Mouse (Mus musculus): Measurements from ENCODE around the gene Fam20b. TPM values are rescaled to one million over a fixed set of nuclear protein-coding genes. Genes with fewer than 3 reads are reported as not detected.

Gene Fam20b
- polyA plus RNA-seq, 1 experiment, result 43.6 TPM

- H3K36me3 ChIP-seq (ENCODE audit: control insufficient read depth, insufficient read depth, low read length), result no peaks in the 10 kb centered on the region
- TF ChIP-seq CTCF (conservative IDR thresholded peaks at IDR 0.05; ENCODE audit: insufficient read depth, insufficient read length, low read depth, low read length) (no peak), POLR2A (IDR thresholded peaks at IDR 0.05; ENCODE audit: low read depth, low read length) (no peak)
- no peak overlapping the region for H3K27ac ChIP-seq (ENCODE audit: insufficient read depth, low read depth, low read length)
- H3K27me3 ChIP-seq (replicated peaks; ENCODE audit: control insufficient read depth, insufficient read depth, low read length), result no peaks in the 10 kb centered on the region
- no peaks in the 10 kb centered on the region for H3K4me1 ChIP-seq (ENCODE audit: control insufficient read depth, insufficient read depth, low read length)
- no peak overlapping the region for H3K4me3 ChIP-seq (ENCODE audit: insufficient read depth, low read depth, low read length)
- WGBS, result 83% methylated on average over 7 of the region's 7 CpGs
- no peak for DNase-seq
These were observed 26.4 kb upstream of the Fam20b start for GRCm38 (mm10) chr1:156745188-156745810.

- peak; percentile 60 for DNase-seq
- TF ChIP-seq POLR2A (IDR thresholded peaks at IDR 0.05; ENCODE audit: low read depth, low read length), result no peak
- TF ChIP-seq CTCF (conservative IDR thresholded peaks at IDR 0.05; ENCODE audit: insufficient read depth, insufficient read length, low read depth, low read length), result peak; percentile 91
- no peak overlapping the region for H3K27ac ChIP-seq (ENCODE audit: insufficient read depth, low read depth, low read length)
- WGBS, result 56% methylated on average over 11 of the region's 11 CpGs
- H3K4me3 ChIP-seq (ENCODE audit: insufficient read depth, low read depth, low read length), result no peak overlapping the region
- H3K27me3 ChIP-seq (replicated peaks; ENCODE audit: control insufficient read depth, insufficient read depth, low read length), result no peaks in the 10 kb centered on the region
- H3K36me3 ChIP-seq (ENCODE audit: control insufficient read depth, insufficient read depth, low read length), result no peaks in the 10 kb centered on the region
- no peaks in the 10 kb centered on the region for H3K4me1 ChIP-seq (ENCODE audit: control insufficient read depth, insufficient read depth, low read length)
These were observed 22.9 kb upstream of the Fam20b start for GRCm38 (mm10) chr1:156741482-156742411.

GRCm38 (mm10) chr1:156735788-156736187, 16.9 kb upstream of the Fam20b start:
- no peak overlapping the region for H3K27ac ChIP-seq (ENCODE audit: insufficient read depth, low read depth, low read length)
- 69% methylated on average over 2 of the region's 2 CpGs for WGBS

GRCm38 (mm10) chr1:156734019-156734418, 15.1 kb upstream of the Fam20b start:
- Histone ChIP-seq H3K4me3 (ENCODE audit: insufficient read depth, low read depth, low read length) (no peak overlapping the region), H3K27ac (ENCODE audit: insufficient read depth, low read depth, low read length) (no peak overlapping the region), H3K27me3 (replicated peaks; ENCODE audit: control insufficient read depth, insufficient read depth, low read length) (no peaks in the 10 kb centered on the region), H3K4me1 (ENCODE audit: control insufficient read depth, insufficient read depth, low read length) (no peaks in the 10 kb centered on the region), H3K36me3 (ENCODE audit: control insufficient read depth, insufficient read depth, low read length) (no peaks in the 10 kb centered on the region)
- 87% methylated on average over 3 of the region's 3 CpGs for WGBS
- no peak for DNase-seq
- TF ChIP-seq POLR2A (IDR thresholded peaks at IDR 0.05; ENCODE audit: low read depth, low read length) (no peak), CTCF (conservative IDR thresholded peaks at IDR 0.05; ENCODE audit: insufficient read depth, insufficient read length, low read depth, low read length) (no peak)

More at GRCm38 (mm10) chr1:156735788-156736187, 16.9 kb upstream of the Fam20b start:
- no peak for TF ChIP-seq POLR2A (IDR thresholded peaks at IDR 0.05; ENCODE audit: low read depth, low read length)
- TF ChIP-seq CTCF (conservative IDR thresholded peaks at IDR 0.05; ENCODE audit: insufficient read depth, insufficient read length, low read depth, low read length), result no peak
- DNase-seq, result no peak
- Histone ChIP-seq H3K27me3 (replicated peaks; ENCODE audit: control insufficient read depth, insufficient read depth, low read length) (no peaks in the 10 kb centered on the region), H3K4me1 (ENCODE audit: control insufficient read depth, insufficient read depth, low read length) (no peaks in the 10 kb centered on the region), H3K4me3 (ENCODE audit: insufficient read depth, low read depth, low read length) (no peak overlapping the region), H3K36me3 (ENCODE audit: control insufficient read depth, insufficient read depth, low read length) (no peaks in the 10 kb centered on the region)

- 90% methylated on average over 9 of the region's 9 CpGs for WGBS
- H3K4me1 ChIP-seq (ENCODE audit: control insufficient read depth, insufficient read depth, low read length), result no peaks in the 10 kb centered on the region
- H3K36me3 ChIP-seq (ENCODE audit: control insufficient read depth, insufficient read depth, low read length), result no peaks in the 10 kb centered on the region
- no peak for DNase-seq
- H3K27ac ChIP-seq (ENCODE audit: insufficient read depth, low read depth, low read length), result no peak overlapping the region
- H3K4me3 ChIP-seq (ENCODE audit: insufficient read depth, low read depth, low read length), result no peak overlapping the region
- H3K27me3 ChIP-seq (replicated peaks; ENCODE audit: control insufficient read depth, insufficient read depth, low read length), result no peaks in the 10 kb centered on the region
- TF ChIP-seq CTCF (conservative IDR thresholded peaks at IDR 0.05; ENCODE audit: insufficient read depth, insufficient read length, low read depth, low read length) (no peak), POLR2A (IDR thresholded peaks at IDR 0.05; ENCODE audit: low read depth, low read length) (no peak)
These were observed 14.7 kb upstream of the Fam20b start for GRCm38 (mm10) chr1:156733559-156733958.

GRCm38 (mm10) chr1:156732996-156733395, 14.1 kb upstream of the Fam20b start:
- DNase-seq, result no peak
- Histone ChIP-seq H3K27me3 (replicated peaks; ENCODE audit: control insufficient read depth, insufficient read depth, low read length) (no peaks in the 10 kb centered on the region), H3K4me1 (ENCODE audit: control insufficient read depth, insufficient read depth, low read length) (no peaks in the 10 kb centered on the region), H3K27ac (ENCODE audit: insufficient read depth, low read depth, low read length) (no peak overlapping the region), H3K4me3 (ENCODE audit: insufficient read depth, low read depth, low read length) (no peak overlapping the region), H3K36me3 (ENCODE audit: control insufficient read depth, insufficient read depth, low read length) (no peaks in the 10 kb centered on the region)
- no peak for TF ChIP-seq CTCF (conservative IDR thresholded peaks at IDR 0.05; ENCODE audit: insufficient read depth, insufficient read length, low read depth, low read length)
- no peak for TF ChIP-seq POLR2A (IDR thresholded peaks at IDR 0.05; ENCODE audit: low read depth, low read length)
- 94% methylated on average over 5 of the region's 5 CpGs for WGBS

GRCm38 (mm10) chr1:156730802-156731201, 11.9 kb upstream of the Fam20b start:
- DNase-seq, result no peak
- H3K27ac ChIP-seq (ENCODE audit: insufficient read depth, low read depth, low read length), result no peak overlapping the region
- H3K4me1 ChIP-seq (ENCODE audit: control insufficient read depth, insufficient read depth, low read length), result no peaks in the 10 kb centered on the region
- H3K36me3 ChIP-seq (ENCODE audit: control insufficient read depth, insufficient read depth, low read length), result no peaks in the 10 kb centered on the region
- H3K27me3 ChIP-seq (replicated peaks; ENCODE audit: control insufficient read depth, insufficient read depth, low read length), result no peaks in the 10 kb centered on the region
- WGBS, result 67% methylated on average over 9 of the region's 9 CpGs
- H3K4me3 ChIP-seq (ENCODE audit: insufficient read depth, low read depth, low read length), result no peak overlapping the region
- TF ChIP-seq CTCF (conservative IDR thresholded peaks at IDR 0.05; ENCODE audit: insufficient read depth, insufficient read length, low read depth, low read length), result peak; percentile 36; the same call in 1 of the 2 replicates
- no peak for TF ChIP-seq POLR2A (IDR thresholded peaks at IDR 0.05; ENCODE audit: low read depth, low read length)

Data from kidney, adult 2 months (tissue).